Mouse (Mus musculus): ENCODE measurements around the gene Optn.

DNA sequence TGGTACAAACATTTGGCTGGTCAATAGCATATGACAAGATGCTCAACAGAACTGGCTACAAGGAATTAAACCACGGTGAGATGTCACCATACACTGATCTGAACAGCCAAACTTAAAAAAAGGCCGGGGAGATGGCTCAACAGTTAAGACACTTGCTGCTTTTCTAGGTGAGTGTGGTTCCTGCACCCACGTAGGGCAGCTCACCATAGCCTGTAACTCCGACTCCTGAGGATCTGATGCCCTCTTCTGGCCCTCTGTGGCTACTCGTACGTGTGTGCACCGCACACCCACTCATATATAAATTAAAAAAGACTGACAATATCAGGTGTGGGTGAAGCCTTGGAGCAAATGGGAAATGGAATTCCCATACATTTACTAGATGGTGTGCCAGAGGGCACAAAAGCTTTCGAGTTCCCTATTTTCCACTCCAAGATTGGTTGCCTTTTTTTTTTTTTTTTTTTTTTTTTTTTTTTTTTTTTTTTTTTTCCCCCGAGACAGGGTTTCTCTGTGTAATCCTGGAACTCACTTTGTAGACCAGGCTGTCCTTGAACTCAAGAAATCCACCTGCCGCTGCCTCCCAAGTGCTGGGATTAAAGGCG is 74.9 kb downstream of the Optn start:
- TF ChIP-seq CTCF (IDR thresholded peaks at IDR 0.05; ENCODE audit: low read depth): no peak
- TF ChIP-seq EP300 (IDR thresholded peaks at IDR 0.05; ENCODE audit: low read depth): no peak
